Mouse (Mus musculus): ENCODE results near the gene Anks1b.

Gene Anks1b

DNA sequence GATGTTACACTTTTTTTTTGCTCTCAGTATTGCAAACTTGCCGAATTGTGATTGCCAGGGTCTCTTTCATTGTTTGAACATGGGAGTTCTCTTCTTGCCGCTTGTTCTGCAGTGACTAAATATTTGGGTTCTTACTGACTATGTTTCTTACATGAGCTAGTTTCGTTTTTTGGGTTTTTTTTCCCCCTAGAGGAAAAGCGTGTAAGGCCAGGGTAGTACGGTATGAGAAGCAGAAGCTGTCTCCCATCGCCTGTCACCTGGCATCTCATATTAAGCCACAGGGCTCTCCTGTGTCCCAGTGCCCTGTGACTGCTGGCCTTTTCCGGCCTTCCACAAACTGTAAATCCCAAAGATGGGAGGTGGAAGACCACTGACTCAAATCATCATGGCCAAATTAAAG lies 979.1 kb downstream of the Anks1b start:
- no peak for ATAC-seq (ENCODE audit: low TSS enrichment)

- ATAC-seq (ENCODE audit: low TSS enrichment) = peak; percentile 18; the same call in 1 of the 2 replicates
These were observed 983.4 kb downstream of the Anks1b start for GRCm38 (mm10) chr10:90856668-90857067.

GRCm38 (mm10) chr10:90859665-90860523 lies 986.6 kb downstream of the Anks1b start:
- peak; percentile 83 for ATAC-seq (ENCODE audit: low TSS enrichment)

GRCm38 (mm10) chr10:90863881-90864598 lies 990.7 kb downstream of the Anks1b start:
- no peak for ATAC-seq (ENCODE audit: low TSS enrichment)

DNA sequence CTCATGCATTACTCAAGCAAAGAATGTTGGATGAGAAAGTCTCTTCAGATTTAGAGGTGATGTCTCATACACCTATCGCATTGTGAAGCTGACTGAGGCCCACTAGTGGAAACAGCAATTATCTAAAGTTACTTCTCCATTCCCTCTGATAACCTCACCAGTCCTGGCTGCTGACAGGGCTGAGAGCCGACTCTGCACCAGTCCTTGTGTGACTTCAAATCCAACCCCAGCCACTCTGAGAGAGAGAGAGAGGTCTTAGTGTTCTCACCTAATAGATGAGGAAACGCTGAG lies 991.2 kb downstream of the Anks1b start:
- no peak for ATAC-seq (ENCODE audit: low TSS enrichment)

GRCm38 (mm10) chr10:90873204-90873603 lies 999.9 kb downstream of the Anks1b start:
- peak; percentile 83 for ATAC-seq (ENCODE audit: low TSS enrichment)

- ATAC-seq (ENCODE audit: low TSS enrichment) = no peak
These were observed 1000.9 kb downstream of the Anks1b start for GRCm38 (mm10) chr10:90874166-90874565.

GRCm38 (mm10) chr10:90880854-90881560 lies 1007.7 kb downstream of the Anks1b start:
- no peak for ATAC-seq (ENCODE audit: low TSS enrichment)

DNA sequence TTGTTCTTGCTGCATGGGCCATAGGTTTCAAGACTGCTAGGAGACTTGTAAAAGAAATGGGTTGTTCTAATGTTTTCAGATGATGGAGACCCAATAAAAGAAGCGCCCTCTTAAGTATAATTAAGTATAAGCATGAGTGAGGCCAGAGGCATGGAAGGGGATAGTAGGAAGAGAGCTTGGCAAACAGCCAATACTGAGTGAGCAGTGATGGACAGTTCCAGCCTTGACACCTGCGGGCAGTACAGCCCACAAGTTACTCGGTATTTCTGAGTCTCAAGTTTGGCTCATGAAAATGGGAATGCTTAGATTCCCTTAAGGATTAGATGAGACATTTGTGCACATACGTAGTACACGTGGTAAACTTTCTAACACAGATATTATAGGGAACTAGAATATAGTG lies 1016.3 kb downstream of the Anks1b start:
- no peak for ATAC-seq (ENCODE audit: low TSS enrichment)

DNA sequence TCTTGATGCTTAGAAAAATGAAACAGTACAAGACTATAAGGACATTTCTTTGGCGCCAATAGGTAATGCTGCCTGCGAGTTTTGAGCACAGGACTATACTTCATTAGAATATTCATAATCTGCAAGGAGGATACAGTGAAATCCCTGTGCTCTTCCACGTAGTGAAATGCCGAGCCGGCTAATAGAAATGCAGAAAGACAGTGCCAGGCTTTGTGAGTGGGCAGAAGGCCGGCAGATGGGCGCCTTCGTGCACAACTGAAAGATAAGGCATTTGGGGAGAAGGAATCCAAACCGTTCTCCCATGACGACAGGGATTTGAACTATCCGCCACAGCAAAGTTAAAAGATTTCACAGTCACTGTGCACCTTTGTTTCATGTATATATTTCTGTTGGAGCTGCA lies 1019.4 kb downstream of the Anks1b start:
- ATAC-seq (ENCODE audit: low TSS enrichment) = peak; percentile 82

GRCm38 (mm10) chr10:90897894-90898293 lies 1024.6 kb downstream of the Anks1b start:
- ATAC-seq (ENCODE audit: low TSS enrichment) = peak; percentile 52

DNA sequence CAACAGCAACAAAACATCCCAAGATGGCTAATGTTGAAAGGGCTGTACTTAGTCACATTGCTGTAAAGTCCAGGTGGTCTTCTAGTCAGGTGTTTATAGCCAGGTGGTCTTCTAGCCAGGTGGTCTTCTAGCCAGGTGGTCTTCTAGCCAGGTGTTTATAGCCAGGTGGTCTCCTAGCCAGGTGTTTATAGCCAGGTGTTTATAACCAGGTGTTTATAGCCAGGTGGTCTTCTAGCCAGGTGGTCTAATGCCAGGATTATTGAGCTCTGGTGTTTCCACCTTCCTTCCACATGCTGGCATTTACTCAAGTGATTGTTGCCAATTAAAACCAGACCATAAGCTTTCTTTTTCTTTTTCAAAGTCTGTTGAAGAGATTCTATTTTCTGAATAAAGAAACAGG lies 1030.9 kb downstream of the Anks1b start:
- no peak for ATAC-seq (ENCODE audit: low TSS enrichment)

DNA sequence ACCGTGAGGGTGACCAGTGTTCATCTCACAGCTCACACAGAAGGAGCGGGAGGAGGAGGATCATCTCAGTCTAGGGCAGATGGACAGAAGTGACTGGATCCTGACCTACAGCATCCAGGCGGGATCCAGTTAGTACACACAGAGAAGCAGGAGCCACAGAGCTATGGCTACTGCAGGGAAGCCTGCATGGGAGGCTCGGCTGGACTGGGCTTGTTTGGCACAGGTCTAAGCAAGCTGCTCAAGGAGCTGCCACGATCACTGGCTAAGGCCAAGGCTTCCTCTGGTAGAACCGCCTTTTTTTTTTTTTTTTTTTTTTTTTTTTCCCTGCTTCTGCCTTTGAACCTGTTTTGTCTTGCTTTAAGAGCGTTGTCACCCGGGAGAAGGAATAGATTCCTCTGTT lies 1034.1 kb downstream of the Anks1b start:
- ATAC-seq (ENCODE audit: low TSS enrichment) = peak; percentile 26; the same call in 1 of the 2 replicates

DNA sequence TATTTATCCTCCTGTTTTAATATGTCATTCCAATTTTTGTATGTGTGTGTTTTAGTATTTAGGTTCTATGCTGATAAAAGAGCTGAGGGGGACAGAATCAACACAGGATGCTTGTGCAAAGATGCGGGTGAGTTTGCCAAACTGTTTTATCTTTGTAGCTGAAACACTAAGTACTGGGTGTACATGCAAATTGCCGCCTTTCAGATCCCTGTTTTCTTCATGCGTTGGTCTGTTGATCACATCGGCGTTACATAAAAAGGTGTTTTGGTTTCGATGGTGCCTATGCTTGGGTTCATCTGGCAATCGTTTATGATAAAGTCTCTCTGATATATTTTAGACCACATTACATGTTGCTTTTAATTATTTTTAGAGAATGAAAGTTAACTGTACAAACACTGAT lies 1050.2 kb downstream of the Anks1b start:
- peak; percentile 38 for ATAC-seq (ENCODE audit: low TSS enrichment)

- peak; percentile 46 for ATAC-seq (ENCODE audit: low TSS enrichment)
These were observed 1059.8 kb downstream of the Anks1b start for GRCm38 (mm10) chr10:90933088-90933487.

DNA sequence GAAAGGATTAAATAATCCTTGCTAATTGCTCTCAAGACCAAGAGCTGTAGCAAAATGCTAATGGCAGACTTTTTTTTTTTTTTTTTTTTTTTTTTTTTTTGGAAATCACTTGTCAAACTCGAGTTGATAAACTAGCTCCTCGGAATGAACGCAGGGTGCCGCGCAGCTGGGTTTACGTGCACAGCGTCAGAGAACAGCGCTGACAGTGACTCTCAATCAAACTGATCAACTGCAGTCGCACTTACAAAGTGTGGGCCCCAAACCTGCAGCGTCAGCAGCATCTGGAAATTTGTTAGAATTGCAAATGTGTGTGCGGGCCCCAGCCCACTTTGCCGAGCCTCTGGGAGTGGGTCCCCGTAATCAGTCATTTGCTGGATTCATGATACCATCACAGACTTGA lies 1061.4 kb downstream of the Anks1b start:
- ATAC-seq (ENCODE audit: low TSS enrichment) = no peak

- ATAC-seq (ENCODE audit: low TSS enrichment) = no peak
These were observed 1064.6 kb downstream of the Anks1b start for GRCm38 (mm10) chr10:90937721-90938460.

DNA sequence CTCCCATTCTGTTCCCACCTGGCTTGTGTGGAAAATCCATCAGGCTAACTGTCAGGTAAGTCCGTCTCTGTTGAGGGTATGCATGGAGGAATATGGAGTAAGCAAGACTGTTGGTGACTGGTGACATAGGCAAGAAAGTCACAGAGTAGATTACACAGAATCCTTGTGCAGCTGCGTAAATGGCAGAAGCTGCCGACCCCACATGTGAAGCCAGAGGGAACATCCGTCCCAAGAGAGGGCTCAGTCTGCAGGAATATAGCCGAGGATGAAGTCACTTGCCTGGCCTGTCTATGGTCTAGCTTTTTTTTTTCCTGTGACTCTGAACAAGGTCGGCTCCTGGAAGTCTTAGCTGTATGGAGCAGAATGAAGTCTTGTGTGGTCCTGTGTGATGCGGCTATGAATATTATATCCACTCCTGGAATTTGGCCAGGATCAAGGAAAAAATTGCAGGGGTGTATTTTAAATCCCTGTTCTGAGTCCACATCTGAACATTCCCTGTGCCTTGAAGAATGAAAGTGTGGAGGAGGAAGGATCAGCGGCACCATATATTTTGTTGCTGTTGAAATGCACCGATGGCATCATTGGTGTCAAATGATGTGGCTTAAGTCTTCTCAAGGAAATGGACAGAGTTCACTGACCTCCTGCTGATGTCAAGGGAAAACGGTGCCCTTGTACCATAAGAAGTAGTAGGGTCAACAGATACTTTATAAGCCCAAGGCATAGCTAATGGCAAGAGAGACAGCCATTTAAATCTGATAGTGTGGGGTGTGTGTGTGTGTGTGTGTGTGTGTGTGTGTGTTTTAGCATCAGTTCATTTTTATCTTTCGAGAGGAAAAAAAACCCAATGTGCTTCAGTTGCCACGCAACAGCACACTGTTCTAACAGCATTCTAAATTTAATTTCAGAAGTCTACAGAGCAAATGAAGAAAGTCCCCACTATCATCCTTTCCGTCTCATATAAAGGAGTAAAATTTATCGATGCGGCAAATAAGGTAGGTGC lies 1067.5 kb downstream of the Anks1b start:
- peak; percentile 53 for ATAC-seq (ENCODE audit: low TSS enrichment)

DNA sequence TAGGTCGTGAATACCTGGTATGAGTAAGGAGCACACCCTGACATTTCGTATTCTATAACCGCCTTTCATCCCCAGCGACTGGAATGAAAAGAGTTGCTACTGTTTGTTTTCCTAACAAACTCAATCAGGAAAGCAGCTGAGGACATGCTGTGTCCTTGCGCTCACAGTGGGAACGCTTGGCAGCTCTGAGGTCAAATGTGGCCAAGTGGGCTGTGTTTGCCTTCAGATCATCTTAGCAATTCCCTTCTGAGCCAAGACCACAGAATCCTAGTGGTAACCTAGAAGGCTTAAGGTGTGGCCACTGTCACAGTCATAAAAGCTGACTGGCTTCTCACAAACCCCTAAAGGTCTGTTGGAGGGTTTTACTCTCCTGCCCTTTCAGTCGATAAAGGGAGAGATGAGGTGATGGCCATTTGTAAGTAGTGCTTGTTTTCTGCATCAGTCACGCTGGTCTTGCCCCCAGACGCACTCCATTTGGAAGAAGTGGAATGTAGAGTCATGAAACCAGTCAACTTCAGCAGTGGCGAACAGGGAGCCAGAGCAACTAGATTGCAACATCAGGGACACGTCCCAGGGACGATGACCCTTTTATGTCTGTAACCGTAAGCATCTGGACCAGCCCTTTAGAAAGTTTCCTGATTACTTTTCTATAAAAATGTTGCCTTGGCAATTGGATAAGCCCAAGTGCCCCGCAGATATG lies 1068.8 kb downstream of the Anks1b start:
- no peak for ATAC-seq (ENCODE audit: low TSS enrichment)

DNA sequence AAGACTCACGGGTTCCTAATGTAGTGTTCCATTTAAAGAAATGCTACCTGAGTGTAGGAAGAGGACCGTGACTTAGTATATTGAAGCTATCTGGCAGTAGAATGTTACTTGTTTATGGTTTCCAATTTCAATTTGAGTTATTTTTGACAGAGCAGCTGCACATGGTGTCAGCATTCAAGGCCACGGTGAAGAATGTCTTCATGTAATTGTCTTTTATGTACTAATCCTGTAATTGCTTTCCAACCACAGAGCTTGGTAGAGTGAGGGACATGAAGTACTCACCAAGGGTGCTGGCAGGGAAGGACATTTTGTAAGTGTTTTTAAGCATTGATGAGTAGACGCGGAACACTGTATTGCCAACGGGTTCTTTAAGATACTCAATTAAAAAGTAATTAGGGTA lies 1073.7 kb downstream of the Anks1b start:
- no peak for ATAC-seq (ENCODE audit: low TSS enrichment)
